Mouse (Mus musculus) spleen, adult 2 months (tissue): ENCODE measurements at regions not wholly inside any gene's neighbourhood (a gene's known extent, or its start where the extent isn't known, plus 50 kb on each side); places are given as distances from the start of the nearest gene placed in this dataset.

Source experiments
- DNase-seq, 2 experiments: peaks; one replicate each; pipeline versions ENCODE4 v3.0.0 to v3.0.0-alpha.2; 2012 to 2021; ENCODE audit warnings: low spot score in 2 of 2, low read depth in 1 of 2
- H3K27ac ChIP-seq: fragments of 200-500 bp; 2 replicates; pipeline ENCODE4 v1.5.1; 2012; ENCODE audit warnings: low read length, inconsistent platforms; ENCODE audit not compliant: insufficient read depth
- H3K27me3 ChIP-seq: fragments of 200-500 bp; 2 replicates; pipeline ENCODE4 v1.6.1; 2012; ENCODE audit warnings: mild to moderate bottlenecking, moderate library complexity, low read length, inconsistent platforms; ENCODE audit not compliant: control insufficient read depth, insufficient read depth
- H3K36me3 ChIP-seq: fragments of 200-500 bp; 2 replicates; pipeline ENCODE4 v1.6.1; 2012; ENCODE audit warnings: mild to moderate bottlenecking, low read length, inconsistent platforms; ENCODE audit not compliant: control insufficient read depth, insufficient read depth
- H3K4me1 ChIP-seq: fragments of 200-500 bp; 2 replicates; pipeline ENCODE4 v1.6.1; 2011; ENCODE audit warnings: inconsistent platforms; ENCODE audit not compliant: control insufficient read depth, insufficient read depth, insufficient read length
- H3K4me3 ChIP-seq: fragments of 200-500 bp; 2 replicates; pipeline ENCODE4 v1.5.1; 2011; ENCODE audit warnings: mild to moderate bottlenecking, inconsistent platforms; ENCODE audit not compliant: insufficient read depth, insufficient read length; ENCODE audit errors: extremely low read depth
- CTCF ChIP-seq: fragments of 200-500 bp; IDR thresholded peaks from 2 replicates; pipeline ENCODE4 v1.5.1; 2011; ENCODE audit warnings: mild to moderate bottlenecking, inconsistent platforms; ENCODE audit not compliant: insufficient read depth, insufficient read length, insufficient replicate concordance; ENCODE audit errors: extremely low read depth
- POLR2A ChIP-seq: fragments of 200-500 bp; IDR thresholded peaks from 2 replicates; pipeline ENCODE4 v1.6.1; 2011; ENCODE audit warnings: low read depth, low read length, inconsistent platforms
- WGBS: fragments of 180-500 bp; shearing (Covaris S2); methylation state at CpG from one replicate; pipeline ENCODE4 v1.1.7; 2018; 5-methylcytosine and 5-hydroxymethylcytosine counted together

- Histone ChIP-seq H3K36me3 (no peaks in the 10 kb centered on the region), H3K4me1 (no peaks in the 10 kb centered on the region), H3K27ac (no peak overlapping the region), H3K27me3 (no peaks in the 10 kb centered on the region), H3K4me3 (no peak overlapping the region)
- 97% methylated on average over 14 of the region's 14 CpGs for WGBS
- TF ChIP-seq CTCF (no peak), POLR2A (no peak)
- DNase-seq: no peak
These were observed 135.1 kb downstream of the Bcat1 start for GRCm38 (mm10) chr6:144940871-144941380.

GRCm38 (mm10) chr6:144938613-144939236 is 137.3 kb downstream of the Bcat1 start:
- H3K27ac ChIP-seq: no peak overlapping the region
- H3K36me3 ChIP-seq: no peaks in the 10 kb centered on the region
- H3K4me3 ChIP-seq: no peak overlapping the region
- no peaks in the 10 kb centered on the region for H3K4me1 ChIP-seq
- TF ChIP-seq CTCF (no peak), POLR2A (no peak)
- WGBS: 86% methylated on average over 12 of the region's 12 CpGs
- DNase-seq: no peak
- no peaks in the 10 kb centered on the region for H3K27me3 ChIP-seq

- Histone ChIP-seq H3K4me1 (no peaks in the 10 kb centered on the region), H3K36me3 (no peaks in the 10 kb centered on the region), H3K4me3 (no peak overlapping the region), H3K27ac (no peak overlapping the region), H3K27me3 (no peaks in the 10 kb centered on the region)
- WGBS: 92% methylated on average over 7 of the region's 7 CpGs
- no peak for DNase-seq
- no peak for TF ChIP-seq POLR2A
- TF ChIP-seq CTCF: no peak
These were observed 138.8 kb downstream of the Bcat1 start for GRCm38 (mm10) chr6:144937211-144937610.

GRCm38 (mm10) chr6:144933722-144934235 is 142.2 kb downstream of the Bcat1 start:
- Histone ChIP-seq H3K27me3 (no peaks in the 10 kb centered on the region), H3K36me3 (no peaks in the 10 kb centered on the region), H3K4me3 (no peak overlapping the region), H3K4me1 (peaks cover 11% of the 10 kb centered on the region; the same call in 1 of the 2 replicates), H3K27ac (no peak overlapping the region)
- WGBS: 87% methylated on average over 6 of the region's 6 CpGs
- no peak for DNase-seq
- TF ChIP-seq CTCF (no peak), POLR2A (no peak)

- H3K4me3 ChIP-seq: no peak overlapping the region
- DNase-seq: no peak
- H3K27ac ChIP-seq: no peak overlapping the region
- H3K4me1 ChIP-seq: peaks cover 17% of the 10 kb centered on the region; the same call in 1 of the 2 replicates
- H3K27me3 ChIP-seq: no peaks in the 10 kb centered on the region
- TF ChIP-seq POLR2A (no peak), CTCF (no peak)
- WGBS: 89% methylated on average over 7 of the region's 7 CpGs
- H3K36me3 ChIP-seq: no peaks in the 10 kb centered on the region
These were observed 143.6 kb downstream of the Bcat1 start for GRCm38 (mm10) chr6:144932402-144932801.

- WGBS: 92% methylated on average over 4 of the region's 4 CpGs
- Histone ChIP-seq H3K36me3 (no peaks in the 10 kb centered on the region), H3K4me1 (peaks cover 22% of the 10 kb centered on the region; the same call in 1 of the 2 replicates), H3K4me3 (no peak overlapping the region), H3K27ac (no peak overlapping the region), H3K27me3 (no peaks in the 10 kb centered on the region)
- TF ChIP-seq CTCF (no peak), POLR2A (no peak)
- DNase-seq: no peak
These were observed 146.0 kb downstream of the Bcat1 start for GRCm38 (mm10) chr6:144929959-144930358.

- Histone ChIP-seq H3K27me3 (no peaks in the 10 kb centered on the region), H3K36me3 (no peaks in the 10 kb centered on the region), H3K4me1 (peaks cover 22% of the 10 kb centered on the region; the same call in 1 of the 2 replicates), H3K27ac (no peak overlapping the region), H3K4me3 (no peak overlapping the region)
- WGBS: 64% methylated on average over 5 of the region's 5 CpGs
- DNase-seq: peak in 1 of 2 experiments; percentile 11
- no peak for TF ChIP-seq CTCF
- no peak for TF ChIP-seq POLR2A
These were observed 146.6 kb downstream of the Bcat1 start for GRCm38 (mm10) chr6:144929262-144929855.
